Mouse (Mus musculus) T-helper 17 cell (primary cell): ENCODE measurements around the gene Gpr139.

Source experiments
- in situ Hi-C, 2 experiments: fragments of 300-600 bp; cut with MboI, MseI; formaldehyde crosslinking; loops; 1 replicate in 1 of 2; 2 replicates in 1 of 2; pipeline ENCODE4 v1.15.1; 2025; ENCODE audit warnings: high pct_unique_total_duplicates in 2 of 2

Gene Gpr139

DNA sequence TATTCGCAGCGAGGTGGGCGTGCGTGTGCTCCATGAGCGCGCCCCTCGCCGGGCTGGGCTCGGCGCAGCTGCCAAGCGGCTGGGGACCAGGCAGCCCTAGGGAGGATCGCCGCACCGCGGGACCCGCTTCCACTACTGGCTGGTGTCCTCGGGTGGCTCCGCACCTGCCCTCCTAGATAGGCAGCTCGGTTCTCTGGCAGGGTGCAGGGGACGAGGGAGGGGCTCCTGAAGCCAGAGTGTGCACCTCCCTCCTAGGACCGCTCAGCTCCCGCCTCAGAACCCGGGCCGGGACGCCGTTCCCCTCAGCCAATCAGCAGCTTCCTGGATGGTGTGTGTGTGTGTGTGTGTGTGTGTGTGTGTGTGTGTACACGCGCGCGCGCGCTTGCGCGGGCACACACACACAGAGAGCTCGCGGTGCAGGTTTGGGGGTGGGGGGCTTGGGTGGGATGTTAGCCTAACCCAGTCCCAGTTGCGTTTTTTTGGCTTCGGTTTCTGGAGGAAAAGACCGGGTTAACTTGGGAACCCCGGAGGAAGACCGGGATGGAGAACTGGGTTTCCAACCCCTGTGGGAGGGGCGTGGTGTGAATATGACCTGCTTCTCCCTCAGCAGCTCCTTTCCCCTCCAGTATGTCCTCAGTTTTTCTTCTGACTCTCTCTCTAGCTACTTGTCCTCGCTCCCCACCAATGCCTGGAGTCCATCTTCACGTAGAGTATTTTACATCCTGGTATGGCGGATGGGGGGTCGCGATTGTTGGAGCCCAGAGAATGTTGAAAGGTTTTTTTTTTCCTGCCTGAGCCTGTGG is at the start of gene Gpr139:
TSS of gene Gpr139 (minus strand) at position 263 of the 803 bp plus-strand sequence.
- in situ Hi-C loops, result no loop called here

DNA sequence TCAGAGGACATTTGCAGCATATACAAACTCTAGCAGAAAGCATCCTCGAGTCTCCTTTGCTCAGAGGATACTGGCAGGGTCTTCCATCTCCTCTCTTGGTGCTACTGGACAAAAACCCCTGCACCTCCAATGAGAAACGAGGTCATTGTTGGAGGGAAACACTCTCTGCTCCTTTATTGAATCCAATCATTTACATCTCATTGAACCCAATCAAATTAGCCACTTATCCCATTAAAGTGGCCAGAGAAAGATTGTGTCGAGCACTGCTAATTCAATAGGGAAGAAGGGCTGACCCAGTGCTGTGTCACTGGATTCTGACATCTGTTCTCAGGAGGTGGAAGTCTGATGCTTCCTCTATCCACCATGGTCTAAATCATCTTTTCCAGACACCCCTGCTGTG is 46.6 kb upstream of the Gpr139 start:
- in situ Hi-C loops, result no loop called here

DNA sequence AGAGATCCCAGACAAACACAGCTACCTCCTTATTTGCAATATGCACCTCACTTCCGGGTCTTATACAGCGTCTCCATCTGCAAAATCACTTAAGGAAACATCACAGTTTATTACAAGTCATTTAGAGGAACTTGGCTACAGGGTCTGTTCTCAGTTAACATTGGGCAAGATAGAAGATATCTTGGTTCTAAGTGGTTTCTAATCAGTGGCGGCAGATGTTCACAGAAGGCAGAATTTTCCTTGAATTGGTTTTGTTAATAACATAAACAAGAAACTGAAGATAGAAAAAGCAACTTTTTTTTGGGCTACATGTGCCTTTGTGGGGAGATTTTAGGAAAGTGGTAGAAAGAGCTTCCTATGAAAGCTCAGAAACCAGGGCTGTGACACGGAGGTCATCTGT is 38.3 kb upstream of the Gpr139 start:
- in situ Hi-C loops, result no loop called here

DNA sequence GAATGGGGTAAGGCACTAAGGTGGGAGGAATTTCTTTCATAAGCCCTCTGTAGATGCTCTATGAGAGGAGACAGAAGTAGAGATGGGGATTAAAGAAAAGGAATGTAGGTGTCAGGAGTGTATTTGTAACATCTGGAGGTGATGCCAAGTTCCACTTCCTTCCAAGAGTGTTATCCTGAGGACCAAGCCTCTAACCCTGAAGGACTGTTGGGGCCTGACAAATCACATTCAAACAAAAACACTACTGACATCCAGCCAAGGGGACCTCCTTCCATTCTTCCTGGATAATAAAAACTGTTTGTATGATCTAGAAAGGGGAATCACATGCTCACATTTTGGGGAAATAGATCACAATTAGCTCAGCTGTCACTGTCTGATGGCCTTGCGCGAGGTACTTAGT is 34.7 kb upstream of the Gpr139 start:
- in situ Hi-C loops, result no loop called here

DNA sequence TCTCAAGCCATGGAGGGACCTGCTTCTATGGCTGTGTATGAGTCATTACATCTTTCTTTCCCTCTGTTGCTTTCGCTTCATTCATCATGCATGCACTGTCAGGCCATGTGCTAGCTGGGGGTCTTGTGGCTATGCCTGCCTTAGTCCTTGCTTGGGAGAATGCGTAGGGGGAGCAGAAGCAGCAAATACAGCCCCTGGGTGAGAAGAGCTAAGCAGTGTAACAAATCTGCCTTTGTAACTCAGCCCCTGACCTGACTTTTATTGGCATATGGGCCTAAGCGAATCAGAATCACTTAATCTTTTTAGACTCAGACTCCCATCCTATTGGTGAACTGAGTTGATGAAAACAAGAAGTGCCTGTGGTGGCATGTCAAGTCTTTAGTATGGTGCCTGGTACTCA is 22.8 kb upstream of the Gpr139 start:
- in situ Hi-C loops, result no loop called here

DNA sequence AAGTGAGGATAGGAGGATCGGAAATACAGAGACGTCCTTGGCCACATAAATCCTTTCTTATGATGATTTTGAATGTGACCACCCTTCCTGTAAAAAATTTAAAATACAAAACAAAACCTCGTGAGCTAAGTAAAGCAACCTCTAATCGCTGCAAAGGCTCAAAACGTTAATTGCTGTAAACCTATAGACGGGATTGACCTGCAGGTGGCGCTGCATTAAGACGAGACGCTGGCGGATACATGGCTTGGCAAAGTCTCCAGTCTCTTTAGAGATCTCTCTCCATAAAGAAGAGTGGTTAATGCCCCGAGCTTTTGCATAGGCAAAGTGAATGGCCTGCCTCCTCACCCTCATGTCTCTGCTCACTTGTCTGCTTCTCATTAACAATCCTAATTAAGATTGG is 2.0 kb upstream of the Gpr139 start:
- in situ Hi-C loops, result no loop called here

DNA sequence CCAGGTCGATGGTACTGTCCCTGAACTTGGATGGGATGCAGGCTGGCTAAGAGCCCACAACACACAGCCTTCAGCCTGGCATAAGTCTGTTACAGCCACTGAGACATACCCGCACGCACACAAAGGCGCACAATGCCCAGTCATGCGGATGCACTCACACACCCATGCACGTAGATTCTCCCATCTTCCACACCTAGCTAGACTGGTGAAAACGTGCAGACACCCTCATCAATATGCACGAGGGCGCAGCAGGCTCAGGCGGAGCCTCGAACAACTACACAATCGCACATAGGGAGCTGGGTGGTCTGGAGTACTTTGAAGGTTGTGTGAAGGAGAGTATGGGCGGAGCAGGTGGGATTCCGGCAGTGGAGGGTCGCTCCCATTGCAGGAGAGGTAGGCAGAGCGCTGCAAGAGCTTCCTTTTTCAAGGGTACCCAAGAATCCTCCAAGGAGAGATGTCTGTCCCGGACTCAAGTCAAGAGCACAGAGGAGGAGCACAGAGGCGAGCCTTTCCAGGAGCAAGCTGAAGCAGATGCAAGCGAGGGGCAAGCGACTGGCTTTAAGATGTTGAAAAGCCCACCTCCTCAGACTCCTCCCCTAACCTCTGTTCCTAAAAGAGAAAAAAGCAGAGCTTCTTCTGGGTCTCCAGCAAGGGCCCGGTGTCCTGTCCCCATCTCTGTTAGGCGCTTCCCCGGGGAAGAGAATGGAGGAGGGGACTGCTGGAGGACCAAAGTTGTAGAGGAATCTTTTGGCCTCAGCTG is 958 bp upstream of the Gpr139 start:
- in situ Hi-C loops, result no loop called here

DNA sequence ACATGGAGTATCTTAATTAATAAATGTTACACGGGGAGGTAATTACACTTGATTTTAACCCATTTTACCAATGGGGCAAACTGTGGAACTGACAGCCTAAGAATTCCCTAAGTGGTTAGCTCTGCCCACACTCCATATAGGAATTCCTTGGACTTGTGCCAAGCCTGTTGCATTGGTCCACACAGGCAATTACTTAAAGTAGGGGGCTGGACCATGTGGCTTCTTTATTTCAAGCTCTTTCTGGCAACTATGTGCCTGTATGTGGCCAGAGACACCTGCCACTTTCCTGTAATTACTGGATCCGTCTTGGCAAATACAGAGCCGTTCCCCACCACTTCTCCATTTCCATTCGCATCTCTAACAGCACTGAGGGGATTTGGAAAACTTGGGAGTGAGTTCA is 3.4 kb downstream of the Gpr139 start:
- in situ Hi-C loops, result no loop called here

DNA sequence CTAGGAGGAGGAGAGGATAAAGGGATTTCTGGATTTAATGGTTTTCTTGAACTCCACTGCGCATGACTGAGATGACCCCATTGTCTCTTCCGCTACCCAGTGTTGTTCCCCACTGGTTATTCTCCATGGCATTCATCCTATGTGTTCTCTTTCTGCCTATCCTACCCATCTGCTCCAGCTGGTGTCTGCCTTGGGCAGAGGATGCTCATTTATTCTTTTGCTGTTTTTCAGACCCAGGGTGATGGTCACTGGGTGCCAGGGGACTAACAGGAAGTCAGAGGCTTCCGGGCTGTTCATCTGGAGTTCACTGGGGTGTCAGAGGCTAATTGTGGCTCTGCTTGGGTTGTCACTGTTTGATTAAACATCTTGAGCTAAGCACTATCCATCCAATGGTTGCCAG is 24.4 kb downstream of the Gpr139 start:
- in situ Hi-C loops, result no loop called here

DNA sequence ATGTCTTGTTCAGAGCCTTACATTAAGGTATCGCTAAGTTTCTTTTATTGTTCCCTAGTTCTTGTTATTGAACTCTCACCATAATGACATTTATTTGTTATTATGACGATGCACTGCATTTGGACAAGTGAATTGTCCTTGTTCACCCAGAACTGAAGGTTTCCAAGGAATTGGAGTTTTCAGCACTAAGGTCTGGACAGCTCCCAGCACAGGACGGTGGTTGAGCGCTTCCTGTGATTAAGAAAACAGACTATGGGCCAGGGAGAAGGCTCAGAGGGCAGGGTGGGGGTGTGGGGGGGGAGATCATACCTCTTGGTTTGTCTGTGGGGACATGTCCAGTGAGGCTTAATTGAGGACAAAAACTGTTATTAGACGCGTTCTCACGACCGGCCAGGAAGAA is 72.6 kb downstream of the Gpr139 start:
- in situ Hi-C loops, result no loop called here

DNA sequence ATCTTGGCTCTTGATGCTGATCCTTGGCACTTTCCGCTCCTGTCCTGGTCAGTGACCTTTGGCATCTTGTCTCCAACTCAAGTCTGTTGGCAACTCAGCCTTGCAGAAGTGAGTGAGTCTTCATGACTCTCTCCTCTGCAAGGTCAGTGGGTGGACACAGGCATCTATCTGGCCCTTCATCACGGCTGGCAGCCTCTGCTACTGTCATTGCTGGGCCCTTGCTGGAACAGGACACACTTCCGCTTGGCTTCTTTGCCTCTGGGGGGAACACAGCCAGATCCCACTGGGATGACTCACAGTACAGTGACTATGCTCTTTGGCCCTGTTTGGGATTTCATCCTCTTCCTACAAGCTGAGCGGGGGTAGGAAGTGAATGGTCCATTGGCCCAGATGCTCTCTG is 78.5 kb downstream of the Gpr139 start:
- in situ Hi-C loops, result no loop called here

DNA sequence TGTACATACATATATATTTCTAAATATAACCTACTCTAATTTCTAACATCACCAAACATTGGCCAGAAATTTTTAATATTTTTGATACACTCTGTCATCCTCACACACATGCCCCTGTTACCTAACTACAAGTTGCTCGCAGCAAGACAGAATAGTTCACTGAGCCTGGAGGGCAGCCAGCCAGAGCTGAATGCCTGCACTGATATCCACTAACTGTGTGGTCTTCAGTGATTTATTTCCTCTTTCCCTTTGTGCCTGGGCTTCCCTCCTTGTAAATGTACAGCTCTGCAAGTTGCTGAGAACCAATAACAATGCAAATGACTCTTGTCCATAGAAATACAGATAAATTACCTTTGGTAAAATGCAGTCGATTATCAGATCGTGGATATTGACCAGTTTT is 87.8 kb downstream of the Gpr139 start:
- in situ Hi-C loops, result no loop called here
